Mouse (Mus musculus) stomach, embryonic 16.5 days (tissue): ENCODE results near the gene Tbc1d10b. TPM values are rescaled to one million over a fixed set of nuclear protein-coding genes. Genes with fewer than 3 reads are reported as not detected.

Experiments used
- ATAC-seq: fragments of 200-750 bp; cut with Nextera tagmentation; 2 replicates; pipeline ENCODE4 v1.8.0; 2017; ENCODE audit warnings: moderate number of reproducible peaks, moderate TSS enrichment; ENCODE audit not compliant: insufficient read depth, low FRiP score
- H3K27ac ChIP-seq: fragments of 300-500 bp; sonication (generic); 2 replicates; pipeline ENCODE4 v1.5.1; 2014; ENCODE audit warnings: low read length
- H3K27me3 ChIP-seq: fragments of 300-500 bp; sonication (generic); 2 replicates; pipeline ENCODE4 v1.6.1; 2014; ENCODE audit warnings: low read length, control low read depth, mixed read lengths; ENCODE audit not compliant: control insufficient read depth, insufficient read depth
- H3K36me3 ChIP-seq: fragments of 300-500 bp; sonication (generic); 2 replicates; pipeline ENCODE4 v1.6.1; 2014; ENCODE audit warnings: low read length; ENCODE audit not compliant: control insufficient read depth, insufficient read depth
- H3K4me1 ChIP-seq: fragments of 300-500 bp; sonication (generic); 2 replicates; pipeline ENCODE4 v1.6.1; 2014; ENCODE audit warnings: low read length, control low read depth, mixed read lengths; ENCODE audit not compliant: control insufficient read depth, insufficient read depth
- H3K4me2 ChIP-seq: fragments of 300-500 bp; sonication (generic); 2 replicates; pipeline ENCODE4 v1.6.1; 2014; ENCODE audit warnings: low read depth, low read length, mixed read lengths
- H3K4me3 ChIP-seq: fragments of 300-500 bp; sonication (generic); replicated peaks from 2 replicates; pipeline ENCODE4 v1.5.1; 2014; ENCODE audit warnings: mild to moderate bottlenecking, low read length
- H3K9ac ChIP-seq: fragments of 300-500 bp; sonication (generic); 2 replicates; pipeline ENCODE4 v1.6.1; 2014; ENCODE audit warnings: low read length
- H3K9me3 ChIP-seq: fragments of 300-500 bp; sonication (generic); replicated peaks from 2 replicates; pipeline ENCODE4 v1.6.1; 2016; ENCODE audit warnings: low read length, control low read depth; ENCODE audit not compliant: control insufficient read depth
- WGBS: fragments of 180-500 bp; shearing (Covaris S2); extraction: QIAGEN DNeasy Blood & Tissue Kit; methylation state at CpG from one replicate; pipeline ENCODE4 v1.1.7; 2014; 5-methylcytosine and 5-hydroxymethylcytosine counted together
- polyA plus RNA-seq: library from polyadenylated mRNA; unstranded; fragments of >200 nt; fragmentation: Nextera tagmentation; extraction: Ambion mirVana; gene quantifications from 2 replicates; pipeline ENCODE4 v1.2.1, GENCODE M21; 2015

Gene Tbc1d10b
- polyA plus RNA-seq, 1 experiment from 2014 or later: 15.7 TPM

GRCm38 (mm10) chr7:127210266-127210665, 2.0 kb upstream of the Tbc1d10b start:
- H3K36me3 ChIP-seq: no peaks in the 10 kb centered on the region
- no peak overlapping the region for H3K27ac ChIP-seq
- no peak overlapping the region for H3K4me3 ChIP-seq
- no peak overlapping the region for H3K9ac ChIP-seq
- H3K9me3 ChIP-seq: no peaks in the 10 kb centered on the region
- 83% methylated on average over 4 of the region's 4 CpGs for WGBS
- ATAC-seq: no peak
- H3K27me3 ChIP-seq: no peaks in the 10 kb centered on the region
- H3K4me1 ChIP-seq: peaks cover 10% of the 10 kb centered on the region
- no peak overlapping the region for H3K4me2 ChIP-seq

- peak overlapping the region; percentile 62; the same call in 1 of the 2 replicates for H3K9ac ChIP-seq
- no peaks in the 10 kb centered on the region for H3K36me3 ChIP-seq
- H3K4me1 ChIP-seq: peaks cover 14% of the 10 kb centered on the region
- no peak overlapping the region for H3K27ac ChIP-seq
- WGBS: 78% methylated on average over 5 of the region's 5 CpGs
- no peaks in the 10 kb centered on the region for H3K27me3 ChIP-seq
- peak overlapping the region; percentile 54 for H3K4me2 ChIP-seq
- no peaks in the 10 kb centered on the region for H3K9me3 ChIP-seq
- no peak overlapping the region; the same call in 1 of the 2 replicates for H3K4me3 ChIP-seq
- no peak for ATAC-seq
Observed at GRCm38 (mm10) chr7:127209851-127210250, 1.6 kb upstream of the Tbc1d10b start.

GRCm38 (mm10) chr7:127208553-127209438, 528 bp upstream of the Tbc1d10b start, which contains the start of gene Mylpf:
Gene Mylpf (plus strand): TSS chr7:127208890.
- Histone ChIP-seq H3K27ac (peak within 1 kb of the TSS; percentile 82), H3K9ac (peak within 1 kb of the TSS; percentile 82), H3K4me1 (peaks cover 14% of the 10 kb centered on the region), H3K9me3 (no peaks in the 10 kb centered on the region), H3K4me2 (peak within 1 kb of the TSS; percentile 97), H3K4me3 (peak within 1 kb of the TSS; percentile 64), H3K27me3 (no peaks in the 10 kb centered on the region), H3K36me3 (no peaks in the 10 kb centered on the region)
- ATAC-seq: peak; percentile 94
- WGBS: under 1% methylated on average over 44 of the region's 44 CpGs

- Histone ChIP-seq H3K27me3 (no peaks in the 10 kb centered on the region), H3K36me3 (0 out of 2 replicates have a peak, but pooled peaks cover 3% of the 10 kb centered on the region), H3K9ac (peak overlapping the region; percentile 82), H3K4me1 (peaks cover 14% of the 10 kb centered on the region), H3K9me3 (no peaks in the 10 kb centered on the region), H3K4me3 (peak overlapping the region; percentile 64), H3K4me2 (peak overlapping the region; percentile 97), H3K27ac (peak overlapping the region; percentile 80)
- ATAC-seq: no peak
- under 1% methylated on average over 53 of the region's 53 CpGs for WGBS
Observed at GRCm38 (mm10) chr7:127207374-127208294, 634 bp downstream of the Tbc1d10b start.

- Histone ChIP-seq H3K36me3 (0 out of 2 replicates have a peak, but pooled peaks cover 5% of the 10 kb centered on the region), H3K4me3 (peak overlapping the region; percentile 64), H3K9me3 (no peaks in the 10 kb centered on the region), H3K27me3 (no peaks in the 10 kb centered on the region), H3K9ac (peak overlapping the region; percentile 82), H3K27ac (peak overlapping the region; percentile 80; the same call in 1 of the 2 replicates), H3K4me1 (peaks cover 14% of the 10 kb centered on the region), H3K4me2 (peak overlapping the region; percentile 97)
- WGBS: 51% methylated on average over 2 of the region's 2 CpGs
- no peak for ATAC-seq
Observed at GRCm38 (mm10) chr7:127206606-127207005, 1.7 kb downstream of the Tbc1d10b start.

- Histone ChIP-seq H3K4me2 (peak overlapping the region; percentile 93), H3K9me3 (no peaks in the 10 kb centered on the region), H3K4me1 (peaks cover 23% of the 10 kb centered on the region), H3K27ac (peak overlapping the region; percentile 89), H3K36me3 (peaks cover 32% of the 10 kb centered on the region), H3K9ac (peak overlapping the region; percentile 85), H3K27me3 (no peaks in the 10 kb centered on the region), H3K4me3 (peak overlapping the region; percentile 91)
- ATAC-seq: no peak
- 46% methylated on average over 11 of the region's 11 CpGs for WGBS
Observed at GRCm38 (mm10) chr7:127196484-127196883, 11.8 kb downstream of the Tbc1d10b start.

GRCm38 (mm10) chr7:127195544-127196295, 12.5 kb downstream of the Tbc1d10b start, which contains the start of gene Cd2bp2:
Gene Cd2bp2 (minus strand): TSS chr7:127196050.
- H3K4me2 ChIP-seq: peak within 1 kb of the TSS; percentile 93
- H3K4me3 ChIP-seq: peak within 1 kb of the TSS; percentile 91
- peaks cover 28% of the 10 kb centered on the region for H3K36me3 ChIP-seq
- H3K9ac ChIP-seq: peak within 1 kb of the TSS; percentile 86
- WGBS: under 1% methylated on average over 51 of the region's 51 CpGs
- peaks cover 23% of the 10 kb centered on the region for H3K4me1 ChIP-seq
- peak; percentile 96 for ATAC-seq
- peak within 1 kb of the TSS; percentile 93 for H3K27ac ChIP-seq
- no peaks in the 10 kb centered on the region for H3K9me3 ChIP-seq
- H3K27me3 ChIP-seq: no peaks in the 10 kb centered on the region

GRCm38 (mm10) chr7:127194633-127195029, 13.6 kb downstream of the Tbc1d10b start:
- Histone ChIP-seq H3K36me3 (peaks cover 24% of the 10 kb centered on the region), H3K4me3 (peak overlapping the region; percentile 91), H3K27me3 (no peaks in the 10 kb centered on the region), H3K27ac (peak overlapping the region; percentile 93; the same call in 1 of the 2 replicates), H3K4me1 (peaks cover 23% of the 10 kb centered on the region), H3K9ac (peak overlapping the region; percentile 86), H3K4me2 (peak overlapping the region; percentile 93), H3K9me3 (no peaks in the 10 kb centered on the region)
- no peak for ATAC-seq
- WGBS: 66% methylated on average over 7 of the region's 7 CpGs
